Mouse (Mus musculus): Measurements from ENCODE around the gene Disc1.

DNA sequence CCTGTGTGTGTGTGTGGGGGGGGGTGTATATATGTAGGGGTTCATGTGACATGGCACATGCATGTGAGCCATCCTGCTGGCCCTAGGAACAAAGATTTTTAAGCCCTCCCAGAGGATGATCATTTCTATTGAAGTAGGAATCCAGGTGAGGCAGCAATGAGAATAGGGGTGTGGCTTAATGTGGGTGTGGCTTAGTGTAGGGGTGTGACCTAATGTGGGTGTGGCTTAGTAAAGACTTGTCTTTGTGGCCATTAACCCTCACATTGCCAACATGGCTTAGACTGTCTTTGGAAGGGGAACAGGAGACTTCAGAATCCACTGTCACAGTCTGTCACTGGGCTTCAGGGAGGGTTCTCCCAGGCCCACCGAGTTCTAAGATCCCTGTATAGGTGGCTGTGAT, 130.9 kb downstream of the Disc1 start:
- TF ChIP-seq CTCF (IDR thresholded peaks at IDR 0.05; ENCODE audit: low read depth) (no peak), EP300 (IDR thresholded peaks at IDR 0.05; ENCODE audit: low read depth) (no peak)
